13 mouse cellular contexts compared by ENCODE assay signal in genomic region chr10:70181279-70181972, GRCm38 (mm10). TPM values are rescaled to one million over a fixed set of nuclear protein-coding genes. Genes with fewer than 3 reads are reported as not detected.
DNase-seq lines count a peak whose midpoint lies in the region; ATAC-seq and TF ChIP-seq lines count a peak whose summit lies in the region.
"Had no signal": no experiment of that assay in that cellular context is flagged by ENCODE, and none has a peak within 500 bp of the region (broad histone marks: within the 10 kb centered on the region; RNA-seq: fewer than 3 reads in every experiment).

No protein-coding gene starts in this region.

- DNase-seq in heart, postnatal 0 days (ENCODE audit: low spot score), result peak; percentile 21
- no peak for DNase-seq in heart, postnatal 14 days
- DNase-seq in Patski (ENCODE audit: low read depth, low spot score) (no peak), adipocyte (ENCODE audit: low spot score) (no peak)
- peak; percentile 87 for DNase-seq in kidney, adult 18-20 months
- peak; percentile 63 for DNase-seq in liver, postnatal 0 days
- DNase-seq in natural killer cell, adult 2 months (ENCODE audit: low spot score in 2 of 2), result no peak

- 0 out of 2 replicates have a peak overlapping the region, but pooled peaks have one; percentile 21 for H3K27ac ChIP-seq in heart, postnatal 0 days (ENCODE audit: low read depth)
- H3K27ac ChIP-seq in liver, postnatal 0 days (ENCODE audit: low read depth), result no peak overlapping the region
- H3K27ac ChIP-seq in midbrain, embryonic 13.5 days, result no peak overlapping the region
- H3K27ac ChIP-seq: forebrain, embryonic 10.5 days; hindbrain, embryonic 15.5 days; limb, embryonic 15.5 days; midbrain, embryonic 15.5 days had no signal

- TF ChIP-seq EP300 in heart, postnatal 0 days (IDR thresholded peaks at IDR 0.05; ENCODE audit: low read depth), result no peak
- TF ChIP-seq EP300 in liver, postnatal 0 days (IDR thresholded peaks at IDR 0.05; ENCODE audit: low read depth), result no peak

- H3K4me1 ChIP-seq in heart, postnatal 0 days (ENCODE audit: control insufficient read depth, insufficient read depth), result peaks cover 11% of the 10 kb centered on the region; the same call in 1 of the 2 replicates
- peaks cover 3% of the 10 kb centered on the region for H3K4me1 ChIP-seq in liver, postnatal 0 days (ENCODE audit: insufficient read depth)
- H3K4me1 ChIP-seq in midbrain, embryonic 13.5 days (replicated peaks), result peaks cover 10% of the 10 kb centered on the region

- CTCF ChIA-PET in Patski (lab: Charles Lee), result interaction anchor here (0.8 to 2.0 kb wide), 2 partner anchors 63 to 116 kb away, joined by 3 to 7 read pairs; partner anchors contain the start of gene Slc16a9

- no peak overlapping the region for H3K4me2 ChIP-seq in heart, postnatal 0 days (ENCODE audit: low read depth, low read length)
- no peak overlapping the region; the same call in 1 of the 2 replicates for H3K4me2 ChIP-seq in liver, postnatal 0 days (ENCODE audit: low read depth, low read length)
- no peak overlapping the region for H3K4me2 ChIP-seq in midbrain, embryonic 13.5 days (replicated peaks)
- H3K4me2 ChIP-seq: hindbrain, embryonic 15.5 days; limb, embryonic 15.5 days; midbrain, embryonic 15.5 days had no signal

- 63% methylated on average over 11 of the region's 11 CpGs for WGBS in heart, postnatal 0 days
- WGBS in liver, postnatal 0 days (ENCODE audit: insufficient replicate concordance), result 60% methylated on average over 11 of the region's 11 CpGs
- WGBS in midbrain, embryonic 13.5 days, result 86% methylated on average over 11 of the region's 11 CpGs

- no peak overlapping the region for H3K4me3 ChIP-seq in heart, postnatal 0 days (ENCODE audit: low read depth, low read length)
- no peak overlapping the region for H3K4me3 ChIP-seq in liver, postnatal 0 days (ENCODE audit: low read depth, low read length)
- no peak overlapping the region for H3K4me3 ChIP-seq in midbrain, embryonic 13.5 days (replicated peaks)
- H3K4me3 ChIP-seq: forebrain, embryonic 10.5 days; hindbrain, embryonic 15.5 days; limb, embryonic 15.5 days; midbrain, embryonic 15.5 days had no signal

- in situ Hi-C loops in Patski (cut with MboI; ENCODE audit: low pct_unique_long_range_greater_than_20kb), result no loop called here

- 0 out of 2 replicates have a peak, but pooled peaks have one; percentile 38 for ATAC-seq in heart, postnatal 0 days (ENCODE audit: insufficient read depth, low read depth)
- ATAC-seq in Patski, result peak; percentile 86
- ATAC-seq in liver, postnatal 0 days, result peak; percentile 85
- no peak for ATAC-seq in midbrain, embryonic 13.5 days
- ATAC-seq: midbrain, embryonic 15.5 days had no signal

- H3K9me3 ChIP-seq in heart, postnatal 0 days (replicated peaks; ENCODE audit: control insufficient read depth, low read length), result no peaks in the 10 kb centered on the region
- no peaks in the 10 kb centered on the region for H3K9me3 ChIP-seq in liver, postnatal 0 days (ENCODE audit: low read length)
- no peaks in the 10 kb centered on the region for H3K9me3 ChIP-seq in midbrain, embryonic 13.5 days
- H3K9me3 ChIP-seq: forebrain, embryonic 10.5 days; hindbrain, embryonic 15.5 days; limb, embryonic 15.5 days; midbrain, embryonic 15.5 days had no signal

- no peak for TF ChIP-seq CTCF in heart, postnatal 0 days (IDR thresholded peaks at IDR 0.05; ENCODE audit: low read depth)
- no peak for TF ChIP-seq CTCF in Patski (IDR thresholded peaks at IDR 0.05)
- TF ChIP-seq CTCF in liver, postnatal 0 days (IDR thresholded peaks at IDR 0.05; ENCODE audit: low read depth), result no peak

- H3K36me3 ChIP-seq in heart, postnatal 0 days (replicated peaks; ENCODE audit: control insufficient read depth, insufficient read depth, low read length), result peaks cover 21% of the 10 kb centered on the region
- peaks cover 12% of the 10 kb centered on the region for H3K36me3 ChIP-seq in liver, postnatal 0 days (replicated peaks; ENCODE audit: insufficient read depth, low read length)
- H3K36me3 ChIP-seq in midbrain, embryonic 13.5 days, result peaks cover 29% of the 10 kb centered on the region

- H3K9ac ChIP-seq in heart, postnatal 0 days (replicated peaks; ENCODE audit: low read depth, low read length), result no peak overlapping the region
- no peak overlapping the region for H3K9ac ChIP-seq in liver, postnatal 0 days (replicated peaks)
- H3K9ac ChIP-seq in midbrain, embryonic 13.5 days (replicated peaks), result no peak overlapping the region
- H3K9ac ChIP-seq: hindbrain, embryonic 15.5 days; limb, embryonic 15.5 days; midbrain, embryonic 15.5 days had no signal

- intact Hi-C loops in heart, postnatal 14 days (cut with DNase I), result loop anchor here (10.0 kb wide), 1 partner anchor 307 kb away; no protein-coding TSS in a partner anchor

- no peaks in the 10 kb centered on the region for H3K27me3 ChIP-seq in heart, postnatal 0 days (ENCODE audit: control insufficient read depth, insufficient read depth, low read length)
- no peaks in the 10 kb centered on the region for H3K27me3 ChIP-seq in Patski
- H3K27me3 ChIP-seq in liver, postnatal 0 days (ENCODE audit: insufficient read depth, low read length), result no peaks in the 10 kb centered on the region
- no peaks in the 10 kb centered on the region for H3K27me3 ChIP-seq in midbrain, embryonic 13.5 days
- H3K27me3 ChIP-seq: hindbrain, embryonic 15.5 days; limb, embryonic 15.5 days; midbrain, embryonic 15.5 days had no signal

- POLR2A ChIA-PET in Patski (lab: Charles Lee), result interaction anchor here (0.6 kb wide), 1 partner anchor 14 kb away, joined by 3 read pairs; no protein-coding TSS in a partner anchor

RNA-seq across cellular contexts. Expression of gene Mrln, which starts 23.0 kb away (rescaled TPM):
- total RNA-seq in heart, postnatal 0 days (2014; rRNA removed; ENCODE audit: low replicate concordance), result not detected in 2 replicates
- 0.51 TPM in 1 of 2 replicates, not detected in the other for polyA plus RNA-seq in heart, postnatal 0 days (2015; fragmentation: Nextera tagmentation; extraction: Ambion mirVana)
- total RNA-seq in heart, postnatal 14 days (2021), result 1 to 10 TPM in 1 of 2 experiments, under 1 TPM in 1; 0.98 to 3.1 TPM
- polyA plus RNA-seq in Patski (2021), result not detected
- 0.38 and 0.65 TPM in 2 replicates for polyA plus RNA-seq in liver, postnatal 0 days (2015; fragmentation: Nextera tagmentation; extraction: Ambion mirVana)
- 1.2 TPM in 1 of 2 replicates, not detected in the other for polyA plus RNA-seq in midbrain, embryonic 13.5 days (2015; fragmentation: Nextera tagmentation; extraction: Ambion mirVana)
- total RNA-seq: layer of hippocampus, postnatal 25 days had no signal

Comparison
In these comparisons a context has a peak if more than half of its experiments do, and no peak if none do; other contexts are left out.
1. DNase-seq: peak in heart, postnatal 0 days (single experiment), kidney, adult 18-20 months (single experiment) and liver, postnatal 0 days (single experiment); none in heart, postnatal 14 days (0 of 2), Patski (single experiment), natural killer cell, adult 2 months (0 of 2) and adipocyte (single experiment).